Mouse (Mus musculus): Measurements from ENCODE around the gene Epha4. TPM values are rescaled to one million over a fixed set of nuclear protein-coding genes. Genes with fewer than 3 reads are reported as not detected.

Epha4 gene
- polyA plus RNA-seq, 1 experiment, result 8.5 TPM

GRCm38 (mm10) chr1:77421081-77421480 lies 93.8 kb downstream of the Epha4 start:
- no peak overlapping the region for H3K9ac ChIP-seq (ENCODE audit: low read depth, poor library complexity, severe bottlenecking)
- TF ChIP-seq CTCF (IDR thresholded peaks at IDR 0.05; ENCODE audit: low read depth, low read length), result no peak
- no peak for TF ChIP-seq EP300 (IDR thresholded peaks at IDR 0.05; ENCODE audit: insufficient read depth, low read depth, low read length)
- no peak for TF ChIP-seq POLR2A (IDR thresholded peaks at IDR 0.05; ENCODE audit: insufficient read depth, low read length)
- H3K4me1 ChIP-seq (ENCODE audit: control insufficient read depth, insufficient read depth, low read length), result no peaks in the 10 kb centered on the region
- no peak overlapping the region for H3K27ac ChIP-seq (ENCODE audit: insufficient read depth, low read length)
- no peaks in the 10 kb centered on the region for H3K9me3 ChIP-seq (replicated peaks; ENCODE audit: control insufficient read depth, insufficient read depth, low read length, poor library complexity, severe bottlenecking)
- H3K4me3 ChIP-seq (ENCODE audit: low read depth, low read length), result no peak overlapping the region
- no peaks in the 10 kb centered on the region for H3K27me3 ChIP-seq (ENCODE audit: control insufficient read depth, insufficient read depth, low read length, poor library complexity, severe bottlenecking)
- H3K36me3 ChIP-seq (ENCODE audit: control insufficient read depth, insufficient read depth, low read length, poor library complexity, severe bottlenecking), result no peaks in the 10 kb centered on the region

GRCm38 (mm10) chr1:77420348-77420747 lies 94.5 kb downstream of the Epha4 start:
- H3K4me3 ChIP-seq (ENCODE audit: low read depth, low read length), result no peak overlapping the region
- no peaks in the 10 kb centered on the region for H3K36me3 ChIP-seq (ENCODE audit: control insufficient read depth, insufficient read depth, low read length, poor library complexity, severe bottlenecking)
- no peaks in the 10 kb centered on the region for H3K27me3 ChIP-seq (ENCODE audit: control insufficient read depth, insufficient read depth, low read length, poor library complexity, severe bottlenecking)

GRCm38 (mm10) chr1:77416872-77417271 lies 98.0 kb downstream of the Epha4 start:
- Histone ChIP-seq H3K4me3 (ENCODE audit: low read depth, low read length) (no peak overlapping the region), H3K27ac (ENCODE audit: insufficient read depth, low read length) (no peak overlapping the region), H3K27me3 (ENCODE audit: control insufficient read depth, insufficient read depth, low read length, poor library complexity, severe bottlenecking) (no peaks in the 10 kb centered on the region), H3K9me3 (replicated peaks; ENCODE audit: control insufficient read depth, insufficient read depth, low read length, poor library complexity, severe bottlenecking) (no peaks in the 10 kb centered on the region), H3K4me1 (ENCODE audit: control insufficient read depth, insufficient read depth, low read length) (no peaks in the 10 kb centered on the region), H3K9ac (ENCODE audit: low read depth, poor library complexity, severe bottlenecking) (no peak overlapping the region), H3K36me3 (ENCODE audit: control insufficient read depth, insufficient read depth, low read length, poor library complexity, severe bottlenecking) (no peaks in the 10 kb centered on the region)
- TF ChIP-seq CTCF (IDR thresholded peaks at IDR 0.05; ENCODE audit: low read depth, low read length) (no peak), POLR2A (IDR thresholded peaks at IDR 0.05; ENCODE audit: insufficient read depth, low read length) (no peak), EP300 (IDR thresholded peaks at IDR 0.05; ENCODE audit: insufficient read depth, low read depth, low read length) (no peak)

More at GRCm38 (mm10) chr1:77420348-77420747, 94.5 kb downstream of the Epha4 start:
- no peaks in the 10 kb centered on the region for H3K4me1 ChIP-seq (ENCODE audit: control insufficient read depth, insufficient read depth, low read length)
- TF ChIP-seq POLR2A (IDR thresholded peaks at IDR 0.05; ENCODE audit: insufficient read depth, low read length) (no peak), CTCF (IDR thresholded peaks at IDR 0.05; ENCODE audit: low read depth, low read length) (no peak), EP300 (IDR thresholded peaks at IDR 0.05; ENCODE audit: insufficient read depth, low read depth, low read length) (no peak)
- no peaks in the 10 kb centered on the region for H3K9me3 ChIP-seq (replicated peaks; ENCODE audit: control insufficient read depth, insufficient read depth, low read length, poor library complexity, severe bottlenecking)
- no peak overlapping the region for H3K9ac ChIP-seq (ENCODE audit: low read depth, poor library complexity, severe bottlenecking)
- H3K27ac ChIP-seq (ENCODE audit: insufficient read depth, low read length), result no peak overlapping the region

GRCm38 (mm10) chr1:77412871-77413669 lies 101.8 kb downstream of the Epha4 start:
- Histone ChIP-seq H3K4me1 (ENCODE audit: control insufficient read depth, insufficient read depth, low read length) (no peaks in the 10 kb centered on the region), H3K27me3 (ENCODE audit: control insufficient read depth, insufficient read depth, low read length, poor library complexity, severe bottlenecking) (no peaks in the 10 kb centered on the region), H3K36me3 (ENCODE audit: control insufficient read depth, insufficient read depth, low read length, poor library complexity, severe bottlenecking) (no peaks in the 10 kb centered on the region), H3K9me3 (replicated peaks; ENCODE audit: control insufficient read depth, insufficient read depth, low read length, poor library complexity, severe bottlenecking) (no peaks in the 10 kb centered on the region), H3K9ac (ENCODE audit: low read depth, poor library complexity, severe bottlenecking) (no peak overlapping the region), H3K4me3 (ENCODE audit: low read depth, low read length) (no peak overlapping the region), H3K27ac (ENCODE audit: insufficient read depth, low read length) (no peak overlapping the region)
- TF ChIP-seq CTCF (IDR thresholded peaks at IDR 0.05; ENCODE audit: low read depth, low read length) (no peak), EP300 (IDR thresholded peaks at IDR 0.05; ENCODE audit: insufficient read depth, low read depth, low read length) (no peak), POLR2A (IDR thresholded peaks at IDR 0.05; ENCODE audit: insufficient read depth, low read length) (no peak)

- TF ChIP-seq EP300 (IDR thresholded peaks at IDR 0.05; ENCODE audit: insufficient read depth, low read depth, low read length), result no peak
- no peak for TF ChIP-seq POLR2A (IDR thresholded peaks at IDR 0.05; ENCODE audit: insufficient read depth, low read length)
- no peak for TF ChIP-seq CTCF (IDR thresholded peaks at IDR 0.05; ENCODE audit: low read depth, low read length)
- Histone ChIP-seq H3K27me3 (ENCODE audit: control insufficient read depth, insufficient read depth, low read length, poor library complexity, severe bottlenecking) (no peaks in the 10 kb centered on the region), H3K9me3 (replicated peaks; ENCODE audit: control insufficient read depth, insufficient read depth, low read length, poor library complexity, severe bottlenecking) (no peaks in the 10 kb centered on the region), H3K4me3 (ENCODE audit: low read depth, low read length) (no peak overlapping the region), H3K36me3 (ENCODE audit: control insufficient read depth, insufficient read depth, low read length, poor library complexity, severe bottlenecking) (no peaks in the 10 kb centered on the region), H3K4me1 (ENCODE audit: control insufficient read depth, insufficient read depth, low read length) (no peaks in the 10 kb centered on the region), H3K27ac (ENCODE audit: insufficient read depth, low read length) (no peak overlapping the region), H3K9ac (ENCODE audit: low read depth, poor library complexity, severe bottlenecking) (no peak overlapping the region)
Measured at GRCm38 (mm10) chr1:77412285-77412684, 102.6 kb downstream of the Epha4 start.

GRCm38 (mm10) chr1:77411222-77411621 lies 103.7 kb downstream of the Epha4 start:
- Histone ChIP-seq H3K4me1 (ENCODE audit: control insufficient read depth, insufficient read depth, low read length) (no peaks in the 10 kb centered on the region), H3K27ac (ENCODE audit: insufficient read depth, low read length) (no peak overlapping the region), H3K4me3 (ENCODE audit: low read depth, low read length) (no peak overlapping the region), H3K27me3 (ENCODE audit: control insufficient read depth, insufficient read depth, low read length, poor library complexity, severe bottlenecking) (no peaks in the 10 kb centered on the region), H3K36me3 (ENCODE audit: control insufficient read depth, insufficient read depth, low read length, poor library complexity, severe bottlenecking) (no peaks in the 10 kb centered on the region), H3K9me3 (replicated peaks; ENCODE audit: control insufficient read depth, insufficient read depth, low read length, poor library complexity, severe bottlenecking) (no peaks in the 10 kb centered on the region), H3K9ac (ENCODE audit: low read depth, poor library complexity, severe bottlenecking) (no peak overlapping the region)
- TF ChIP-seq EP300 (IDR thresholded peaks at IDR 0.05; ENCODE audit: insufficient read depth, low read depth, low read length), result no peak
- TF ChIP-seq CTCF (IDR thresholded peaks at IDR 0.05; ENCODE audit: low read depth, low read length), result no peak
- TF ChIP-seq POLR2A (IDR thresholded peaks at IDR 0.05; ENCODE audit: insufficient read depth, low read length), result no peak
